Mouse (Mus musculus) adrenal gland, postnatal 4 days (tissue): ENCODE measurements around the gene Pik3c2b. TPM values are rescaled to one million over a fixed set of nuclear protein-coding genes. Genes with fewer than 3 reads are reported as not detected.

ENCODE experiments used
- DNase-seq, 2 experiments: peaks; one replicate each; pipeline ENCODE4 v3.0.0; 2021 to 2022; ENCODE audit warnings: low spot score in 2 of 2, mixed read lengths in 2 of 2
- total RNA-seq, 2 experiments: library from RNA; stranded (reverse); gene quantifications; 2 replicates each; pipeline ENCODE4 v1.2.3; 2021

Pik3c2b gene
- total RNA-seq, 2 experiments from 2014 or later: 11.0 to 11.2 TPM

DNA sequence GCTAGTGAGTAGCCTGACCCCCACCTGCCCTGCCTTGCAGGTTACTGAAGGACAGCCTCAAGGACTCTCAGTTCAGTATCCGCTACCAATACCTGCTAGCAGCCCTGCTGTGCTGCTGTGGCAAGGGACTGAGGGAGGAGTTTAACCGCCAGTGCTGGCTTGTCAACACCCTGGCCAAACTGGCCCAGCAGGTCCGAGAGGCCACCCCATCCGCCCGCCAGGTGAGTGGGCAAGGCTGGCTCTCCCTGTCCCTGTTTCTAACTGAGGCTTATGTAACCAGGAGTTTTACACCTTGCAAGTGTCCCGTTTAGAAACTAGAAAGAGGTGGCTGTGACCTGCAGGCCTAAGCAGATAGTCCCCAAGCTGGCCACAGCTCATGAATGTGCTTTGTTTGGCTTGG lies 45.2 kb downstream of the Pik3c2b start:
- DNase-seq: no peak

DNA sequence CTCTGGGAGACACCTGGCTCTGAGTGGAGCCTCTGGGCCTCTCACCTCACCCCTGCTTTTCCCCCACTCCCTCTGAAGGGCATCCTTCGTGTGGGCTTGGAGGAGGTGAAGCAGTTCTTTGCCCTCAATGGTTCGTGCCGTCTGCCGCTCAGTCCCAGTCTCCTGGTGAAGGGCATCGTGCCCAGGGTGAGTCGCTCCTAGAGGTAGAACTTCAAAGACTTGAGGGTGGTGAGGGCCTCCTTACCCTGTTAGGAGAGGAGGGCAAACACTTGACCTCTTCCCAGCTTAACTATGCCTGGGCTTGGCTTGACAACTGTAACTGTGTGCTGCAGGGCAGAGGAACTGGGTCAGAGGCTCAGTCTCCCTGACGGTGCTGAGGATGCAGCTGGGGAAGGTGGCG lies 46.0 kb downstream of the Pik3c2b start:
- DNase-seq: no peak

DNA sequence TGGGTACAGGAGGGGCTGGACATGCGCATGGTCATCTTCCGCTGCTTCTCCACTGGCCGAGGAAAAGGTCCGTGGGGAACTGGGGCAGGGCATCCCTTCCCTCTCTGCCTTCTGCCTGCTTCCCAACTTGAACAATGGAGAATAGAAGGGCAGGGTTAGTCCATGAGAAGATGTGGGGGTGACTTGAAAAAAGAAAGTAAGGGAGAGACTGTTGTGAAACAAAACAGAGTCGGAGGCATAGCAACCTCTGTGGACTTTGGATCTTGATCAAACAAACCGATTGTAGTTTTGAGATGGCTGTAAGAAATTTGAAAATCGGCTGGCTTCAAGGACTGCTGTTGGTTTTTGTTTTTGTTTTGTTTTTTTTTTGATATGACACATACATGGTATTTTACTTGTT lies 48.3 kb downstream of the Pik3c2b start:
- DNase-seq: no peak

DNA sequence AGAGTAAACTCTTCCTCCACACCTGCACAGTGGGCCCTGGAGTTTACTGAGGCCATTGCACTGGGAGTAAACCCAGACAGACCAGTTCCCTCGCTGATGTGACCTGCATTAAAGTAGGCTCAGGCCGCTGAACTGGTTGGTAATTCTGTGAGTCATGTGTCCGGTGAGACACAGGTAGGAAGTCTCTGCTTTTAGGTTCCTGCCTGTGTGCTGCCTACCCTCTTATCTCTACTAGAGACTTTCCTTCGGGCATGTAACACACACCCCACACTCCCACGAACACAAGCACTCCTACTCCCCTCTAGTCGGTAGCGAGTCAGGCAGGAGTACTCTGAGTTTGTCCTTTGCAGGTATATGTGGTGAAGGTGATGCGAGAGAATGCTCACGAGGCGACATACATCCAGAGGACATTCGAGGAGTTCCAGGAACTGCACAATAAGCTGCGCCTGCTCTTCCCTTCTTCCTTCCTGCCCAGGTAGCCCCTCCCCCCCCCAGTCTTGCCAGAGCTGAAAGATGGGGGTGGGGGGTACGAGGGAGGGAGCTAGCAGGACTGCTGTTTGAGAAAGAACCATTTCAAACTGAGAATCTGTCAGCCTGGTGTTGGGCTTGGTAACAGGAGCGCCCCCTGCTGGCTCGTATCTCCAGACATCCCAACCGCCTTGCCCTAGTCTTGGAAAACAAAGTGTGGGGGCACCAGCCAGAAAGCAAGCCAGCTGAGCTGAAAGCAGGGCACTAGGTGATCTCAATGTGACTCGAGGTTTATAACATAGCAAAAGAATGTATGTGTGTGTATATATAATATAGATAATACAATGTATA lies 55.7 kb downstream of the Pik3c2b start:
- peak in 1 of 2 experiments; percentile 40 for DNase-seq

DNA sequence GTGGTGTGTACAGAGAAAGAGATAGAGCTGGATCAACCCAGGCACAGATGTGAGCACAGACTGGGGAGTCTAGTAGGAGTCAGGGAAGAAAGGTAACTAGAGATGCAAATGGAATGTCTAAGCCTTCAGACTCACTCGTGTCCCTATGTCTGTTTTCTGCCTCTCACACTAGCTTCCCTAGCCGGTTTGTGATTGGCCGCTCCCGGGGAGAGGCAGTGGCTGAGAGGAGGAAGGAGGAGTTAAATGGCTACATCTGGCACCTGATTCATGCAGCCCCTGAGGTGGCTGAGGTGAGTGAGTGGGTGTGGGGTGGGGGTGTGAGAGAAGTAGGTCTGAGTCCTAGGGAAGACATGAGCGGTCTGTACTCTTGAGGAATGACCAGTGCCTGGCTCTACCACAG lies 56.6 kb downstream of the Pik3c2b start:
- no peak for DNase-seq

DNA sequence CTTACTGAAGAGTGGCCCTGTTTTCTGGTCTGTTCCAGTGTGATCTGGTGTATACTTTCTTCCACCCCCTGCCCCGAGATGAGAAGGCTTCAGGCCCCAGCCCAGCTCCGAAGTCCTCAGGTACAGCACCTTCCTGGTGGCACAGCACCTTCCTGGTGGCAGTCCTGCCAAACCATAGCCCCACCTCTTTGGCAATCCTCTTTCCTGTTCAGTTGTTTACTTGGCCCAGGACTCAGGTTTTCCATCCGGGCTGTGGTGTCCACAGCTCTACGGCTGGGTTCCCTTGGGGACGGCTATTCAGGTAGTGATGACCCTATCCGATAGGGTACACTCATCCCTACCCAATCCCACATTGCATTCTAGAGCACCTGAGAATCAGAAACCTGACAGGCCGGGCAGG lies 57.8 kb downstream of the Pik3c2b start:
- no peak for DNase-seq

DNA sequence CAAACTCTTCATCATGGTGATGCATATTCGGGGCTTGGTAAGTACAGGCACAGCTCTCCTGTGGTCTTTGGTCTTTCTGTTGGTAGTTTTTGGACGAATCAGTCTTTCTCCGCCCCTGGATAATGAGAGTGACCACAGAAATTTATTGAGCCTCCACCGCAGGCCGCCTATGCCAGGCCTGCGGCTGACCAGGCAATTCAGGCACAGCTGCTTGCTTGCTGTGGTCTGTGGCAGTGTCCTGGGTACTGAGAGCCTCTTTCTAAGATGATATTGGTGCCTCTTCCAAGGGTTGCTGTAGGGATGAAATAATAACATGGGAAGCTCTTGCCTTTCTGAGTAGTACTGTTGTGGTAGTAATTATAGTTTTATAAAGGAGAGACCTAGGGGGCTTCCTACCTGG lies 58.4 kb downstream of the Pik3c2b start:
- no peak for DNase-seq

DNA sequence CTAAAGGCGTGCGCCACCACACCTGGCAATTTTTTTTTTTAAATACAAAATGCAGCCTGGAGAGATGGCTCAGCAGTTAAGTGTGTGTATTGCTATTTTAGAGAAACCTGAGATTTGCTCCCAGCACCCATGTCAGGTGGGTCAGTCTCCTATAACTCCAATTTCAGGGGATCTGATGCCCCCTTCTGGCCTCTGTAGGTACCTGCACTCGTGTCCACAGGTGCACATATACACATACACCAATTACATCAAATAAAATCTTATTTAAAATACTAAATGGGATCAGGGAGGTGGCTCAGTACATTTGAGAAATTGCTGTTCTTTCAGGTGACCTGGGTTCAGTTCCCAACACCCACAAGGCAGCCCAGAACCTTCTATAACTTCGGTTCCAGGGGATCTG lies 70.6 kb downstream of the Pik3c2b start:
- DNase-seq: no peak

DNA sequence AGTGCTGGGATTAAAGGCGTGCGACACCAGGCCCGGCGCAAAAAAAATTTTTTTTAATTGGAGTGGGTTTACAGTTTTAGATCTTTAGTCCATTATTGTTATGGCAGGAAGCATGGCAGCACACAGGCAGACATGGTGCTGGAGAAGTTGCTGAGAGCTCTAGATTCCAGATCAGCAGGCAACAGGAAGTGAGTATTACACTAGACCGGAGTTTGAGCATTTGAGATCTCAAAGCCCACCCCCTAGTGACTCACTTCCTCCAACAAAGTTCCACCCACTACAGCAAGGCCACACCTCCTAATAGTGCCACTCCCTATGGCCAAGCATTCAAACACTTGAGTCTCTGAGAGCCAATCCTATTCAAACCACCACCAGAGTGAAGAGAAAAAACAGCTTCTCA lies 72.7 kb downstream of the Pik3c2b start:
- no peak for DNase-seq

DNA sequence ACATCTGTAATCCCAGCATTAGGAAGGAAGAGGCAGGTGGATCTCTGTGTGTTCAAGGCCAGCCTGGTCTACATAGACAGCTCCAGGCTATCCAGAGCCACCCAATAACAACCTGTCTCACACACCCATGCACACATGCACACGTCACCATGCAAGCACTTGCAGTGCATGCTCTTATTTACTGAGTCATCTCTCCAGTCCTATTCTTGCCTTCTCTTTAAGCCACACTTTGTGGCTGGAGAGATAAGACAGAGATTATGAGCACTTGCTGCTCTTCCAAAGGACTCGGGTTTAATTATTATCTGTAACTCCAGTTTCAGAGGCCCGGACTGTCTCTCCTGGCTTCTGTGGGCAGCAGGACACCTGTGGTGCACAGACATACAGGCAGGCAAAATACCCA lies 73.4 kb downstream of the Pik3c2b start:
- DNase-seq: no peak

DNA sequence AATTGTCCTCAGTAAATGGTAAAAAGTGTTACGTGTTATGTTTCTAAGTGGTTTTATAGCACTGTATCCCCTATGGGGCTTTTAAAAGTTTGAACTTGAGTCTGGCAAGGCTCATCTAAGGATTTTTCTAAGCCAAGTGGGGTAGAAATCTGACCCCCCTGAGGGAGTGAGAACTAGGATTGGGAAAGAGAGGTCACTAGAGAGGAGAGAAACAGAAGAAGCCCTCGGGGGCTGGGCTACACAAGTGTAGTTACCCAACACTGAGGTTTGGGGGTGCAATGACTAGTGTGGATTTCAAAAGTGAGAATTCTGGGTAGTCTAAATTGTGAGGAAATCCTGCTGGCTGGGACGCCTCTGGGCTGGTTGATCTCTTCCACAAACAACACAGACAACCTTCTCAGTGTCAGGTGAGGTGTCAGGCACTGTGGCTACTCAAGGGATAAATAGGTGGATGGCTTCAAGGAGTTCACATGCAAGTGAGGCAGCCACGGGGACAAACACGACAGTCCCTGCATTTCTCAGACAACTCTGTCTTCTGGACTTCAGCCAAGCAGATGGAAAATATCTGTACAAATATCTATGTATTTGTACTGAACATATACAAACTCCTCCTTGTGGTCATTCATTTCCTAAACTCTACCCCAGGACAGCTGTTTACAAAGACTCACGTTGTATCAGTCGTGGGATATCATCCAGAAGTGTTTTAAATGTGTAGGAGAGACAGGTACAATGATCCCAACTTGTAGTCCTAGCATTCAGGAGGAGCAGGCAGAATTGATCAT lies 74.7 kb downstream of the Pik3c2b start:
- DNase-seq: no peak

DNA sequence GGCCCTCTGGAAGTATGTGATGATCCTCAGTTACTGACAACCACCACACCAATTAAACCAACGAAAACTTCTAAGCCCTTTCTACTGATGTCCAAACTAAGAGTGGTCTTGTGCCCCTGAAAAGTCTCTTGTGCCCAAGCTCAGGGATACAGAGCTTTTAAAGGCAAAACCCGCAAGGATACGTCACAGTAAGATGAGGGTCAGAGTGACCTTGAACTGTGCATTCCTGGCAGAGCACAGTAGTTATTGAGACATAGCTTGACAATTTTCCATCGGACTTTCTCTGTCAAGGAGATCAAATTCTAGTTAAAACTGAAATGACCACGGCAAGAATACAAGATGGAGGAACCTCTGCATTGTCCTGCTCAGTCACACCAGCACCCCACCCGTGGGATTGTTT lies 75.8 kb downstream of the Pik3c2b start:
- no peak for DNase-seq

DNA sequence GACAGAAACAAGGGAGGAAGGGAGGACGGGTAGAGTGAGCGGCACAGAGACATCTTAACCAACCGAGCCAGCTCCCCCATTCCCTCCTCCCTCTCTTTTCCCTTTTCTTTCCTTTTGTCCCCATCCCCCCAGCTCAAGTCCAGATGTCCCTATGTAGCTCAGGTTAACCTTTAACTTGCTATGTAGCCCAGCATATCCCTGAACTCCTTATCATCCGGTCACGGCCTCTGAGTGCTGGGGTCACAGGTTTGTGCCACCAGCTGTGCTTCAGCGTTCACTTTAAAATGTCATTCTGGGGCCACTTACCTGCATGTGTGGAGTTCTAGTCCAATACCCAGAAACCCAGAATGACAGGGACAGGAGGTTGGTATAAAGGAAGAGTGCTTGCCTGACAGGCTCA lies 78.7 kb downstream of the Pik3c2b start:
- DNase-seq: no peak

DNA sequence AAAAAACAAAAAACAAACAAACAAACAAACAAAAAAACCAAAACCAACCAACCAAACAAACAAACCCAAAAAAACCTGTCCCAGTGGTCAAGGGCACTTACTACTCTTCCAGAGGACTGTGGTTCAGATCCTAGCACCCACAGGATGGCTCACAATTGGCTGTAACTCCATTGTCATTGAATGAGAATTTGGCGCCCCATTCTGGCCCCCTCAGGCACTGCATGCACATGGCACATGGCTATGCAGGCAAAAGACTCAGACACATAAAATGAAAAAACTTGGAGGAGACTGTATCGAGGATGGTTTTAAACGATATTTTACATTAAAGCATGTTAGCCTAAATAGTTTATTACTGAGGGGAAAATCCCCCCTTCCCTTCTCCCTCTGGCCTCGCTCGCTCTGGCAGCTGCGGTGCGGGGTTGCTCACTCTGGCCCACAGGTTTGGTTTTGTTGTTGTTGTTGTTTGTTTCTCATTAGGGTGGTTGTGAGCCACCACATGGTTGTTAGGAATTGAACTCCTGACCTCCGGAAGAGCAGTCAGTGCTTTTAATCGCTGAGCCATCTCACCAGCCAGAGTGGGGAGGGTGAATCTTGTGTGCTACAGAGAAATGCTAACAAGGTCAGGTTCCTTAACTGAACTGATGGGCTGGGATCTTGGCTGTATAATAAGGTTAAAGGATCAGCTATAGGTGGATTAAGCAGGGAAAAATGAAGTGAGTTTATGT lies 80.3 kb downstream of the Pik3c2b start:
- DNase-seq: no peak

DNA sequence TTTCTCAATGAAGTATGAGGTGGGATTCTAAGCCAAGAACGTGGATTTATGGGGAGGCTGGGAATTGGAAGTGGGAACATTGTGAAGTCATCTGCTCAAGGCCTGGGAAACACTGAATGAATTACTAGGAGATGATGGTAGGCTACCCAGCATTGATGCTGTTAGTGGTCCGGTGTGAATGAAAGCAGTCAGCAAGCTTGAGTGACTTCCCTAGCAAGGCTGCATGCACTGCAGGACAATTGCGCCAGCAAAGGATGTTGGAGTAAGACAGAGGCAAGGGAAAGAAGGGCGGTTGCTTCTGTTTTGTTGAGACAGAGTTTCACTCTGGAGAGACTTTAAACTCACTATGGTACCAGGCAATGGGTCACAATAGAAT lies 80.9 kb downstream of the Pik3c2b start:
- no peak for DNase-seq

DNA sequence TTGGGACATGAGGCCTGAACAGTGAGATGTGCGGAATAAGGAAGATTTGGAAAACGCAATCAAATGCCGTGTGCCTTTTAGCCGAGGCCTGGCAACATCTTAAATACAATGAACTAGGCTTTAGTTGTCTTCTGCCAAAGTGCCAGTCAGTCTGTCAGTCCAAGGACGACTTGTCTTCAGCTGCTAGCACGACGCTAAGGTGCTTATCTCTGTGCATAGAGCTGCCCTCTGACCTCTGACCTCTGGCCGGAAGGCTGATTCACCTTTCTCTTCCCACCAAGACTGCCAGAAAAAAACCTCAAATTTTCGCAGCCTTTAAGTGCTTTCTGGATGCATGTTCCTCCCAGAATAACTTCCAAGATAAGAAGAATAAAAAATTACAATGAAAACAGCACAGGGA lies 81.9 kb downstream of the Pik3c2b start:
- no peak for DNase-seq

DNA sequence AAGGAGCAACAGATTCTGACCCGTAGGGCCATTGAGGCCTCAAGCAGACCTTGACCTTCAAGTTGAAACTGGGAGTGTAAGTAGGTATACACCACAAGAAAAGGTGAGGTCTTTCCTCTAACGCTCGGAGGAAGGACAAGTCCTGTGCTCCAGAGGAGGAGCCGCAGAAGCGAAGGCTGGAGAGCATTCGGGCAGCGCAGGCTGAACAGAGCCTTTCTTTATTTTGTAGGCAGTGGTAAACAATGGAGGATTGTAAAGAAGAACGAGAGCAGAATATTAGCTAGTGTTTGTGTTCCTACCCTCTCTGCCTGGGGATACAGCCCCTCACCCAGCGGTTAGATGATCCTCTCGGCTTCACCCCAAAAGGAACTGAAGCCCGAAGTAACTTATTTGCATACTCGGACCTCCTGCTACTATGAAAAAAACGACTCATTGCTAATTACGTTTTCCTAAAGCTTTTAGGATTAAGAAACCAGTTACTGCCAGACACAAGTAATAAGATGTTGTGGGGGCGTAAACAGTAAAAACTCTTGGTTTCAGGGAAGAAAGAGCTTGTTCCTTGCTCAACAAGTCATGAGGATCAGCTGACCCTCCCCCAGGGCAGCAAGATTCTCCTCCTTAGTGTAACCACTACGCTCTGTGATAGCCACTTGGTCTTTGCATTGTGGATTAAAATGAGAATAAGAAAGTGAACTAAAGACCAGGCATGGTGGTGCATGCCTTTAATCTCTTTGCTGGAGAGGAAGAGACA lies 84.2 kb downstream of the Pik3c2b start:
- DNase-seq: no peak

DNA sequence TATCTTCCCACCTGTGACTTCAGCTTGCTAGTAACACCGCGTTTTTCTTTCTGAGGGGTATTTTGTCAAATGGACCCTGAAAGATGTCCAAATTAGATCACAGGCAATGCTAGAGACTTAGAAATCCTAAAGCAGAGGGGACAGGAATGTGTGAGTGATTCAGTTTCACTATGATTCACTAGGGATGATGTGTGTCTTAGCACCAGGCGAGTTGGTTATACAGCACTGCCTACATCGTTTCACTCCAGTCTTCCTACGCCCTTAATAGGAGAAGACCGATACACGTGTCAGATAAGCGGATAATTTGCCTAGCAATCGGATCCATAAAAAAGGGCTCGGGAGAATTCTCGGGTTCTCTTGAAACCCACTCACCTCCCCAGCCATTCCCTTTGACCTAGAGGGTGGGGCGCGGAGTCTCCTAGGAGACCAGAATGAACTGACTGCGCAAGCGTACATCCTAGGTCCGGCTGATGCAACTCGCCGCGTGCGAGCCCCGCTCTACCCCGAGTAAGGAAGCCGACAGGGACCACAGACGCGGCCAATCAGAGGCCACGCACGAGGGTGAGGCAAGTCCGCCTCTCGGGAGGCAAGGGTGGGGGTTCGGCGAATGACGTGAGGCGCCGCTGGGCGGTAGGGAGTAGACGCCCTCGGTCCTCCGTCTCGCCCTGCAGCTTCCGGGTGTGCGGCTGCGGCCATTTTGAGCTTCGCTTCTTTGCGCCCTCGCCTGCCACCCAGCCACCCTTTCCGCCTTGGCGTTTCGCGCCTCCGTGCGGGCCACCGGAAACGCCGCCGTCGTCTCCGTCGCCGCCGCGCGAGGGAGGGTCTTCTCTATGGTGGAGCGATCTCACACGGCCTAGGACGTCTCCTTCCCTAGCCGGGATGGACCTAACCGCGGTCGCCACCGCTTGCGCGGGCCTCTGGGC lies 85.4 kb downstream of the Pik3c2b start, which contains the start of gene Ppp1r15b:
Gene Ppp1r15b (plus strand): TSS at position 506 of the 923 bp plus-strand sequence.
- peak; percentile 95 to 97 for DNase-seq

DNA sequence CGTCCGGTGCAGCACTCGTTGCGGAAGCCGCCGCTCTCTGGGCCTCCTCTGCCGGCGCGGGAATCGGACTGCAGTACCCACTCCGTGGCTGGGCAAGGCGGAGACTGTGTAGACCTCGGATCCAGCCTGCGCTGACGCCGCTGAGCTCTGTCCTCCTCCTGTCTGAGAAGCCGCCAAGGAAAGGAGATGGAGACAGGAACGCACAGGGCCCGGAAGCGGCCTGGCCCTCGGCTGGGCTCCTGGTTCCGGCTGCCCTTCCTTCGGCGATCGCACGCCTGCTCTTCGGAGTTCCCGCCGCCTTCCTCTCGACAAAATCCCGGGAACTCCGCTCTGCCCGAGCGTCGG lies 86.1 kb downstream of the Pik3c2b start:
- no peak for DNase-seq

DNA sequence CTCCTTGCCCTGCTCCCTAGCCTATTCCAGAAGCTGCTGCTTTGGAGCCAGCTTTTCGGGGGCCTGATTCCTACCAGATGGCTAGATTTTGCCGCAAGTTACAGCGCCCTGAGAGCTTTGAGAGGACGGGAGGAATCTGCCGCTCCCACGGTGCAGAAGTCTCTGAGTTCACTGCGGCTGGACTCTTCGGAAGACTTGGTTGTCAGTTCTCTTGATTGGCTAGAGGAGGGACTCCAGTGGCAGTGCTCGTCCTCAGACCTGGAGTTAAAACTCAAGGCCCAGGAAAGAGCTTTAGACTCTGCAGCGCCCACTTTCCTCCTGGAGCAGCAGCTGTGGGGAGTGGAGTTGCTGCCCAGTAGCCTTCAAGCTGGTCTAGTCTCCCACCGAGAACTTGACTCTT lies 86.5 kb downstream of the Pik3c2b start:
- no peak for DNase-seq
